Comparison of ENCODE assay signal across 8 mouse cellular contexts in the genomic region with DNA sequence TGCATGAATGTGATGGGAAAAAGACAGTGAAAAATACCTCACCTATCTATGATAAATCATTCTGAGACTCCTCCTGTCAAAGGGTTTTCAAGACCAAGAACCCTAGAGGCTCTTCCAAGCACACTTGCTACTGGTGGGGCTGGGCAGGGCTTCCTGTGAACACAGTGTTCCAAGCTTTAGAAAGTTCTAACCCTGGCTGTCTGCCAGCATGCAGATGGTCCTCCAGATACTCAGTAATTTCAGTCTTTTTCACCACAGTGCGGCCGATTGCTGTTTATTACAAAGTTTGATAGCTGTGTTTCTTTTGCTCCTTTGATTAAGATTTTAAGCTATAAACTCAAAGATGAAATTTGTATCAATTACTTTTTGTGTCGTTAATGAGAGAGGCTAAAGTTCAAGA.
A peak's percentile ranks its signal among the peaks of the same experiment; 100 is the strongest.
DNase-seq lines count a peak whose midpoint lies in the region; ATAC-seq lines count a peak whose summit lies in the region.

No protein-coding gene starts in this region.

- WGBS in midbrain, embryonic 14.5 days, result 78% methylated on average over 3 of the region's 3 CpGs
- WGBS in midbrain, embryonic 15.5 days, result 77% methylated on average over 3 of the region's 3 CpGs
- 41% methylated on average over 3 of the region's 3 CpGs for WGBS in kidney, embryonic 16.5 days
- whole genome bisulfite sequencing in lung, embryonic 16.5 days, result 16% methylated on average over 3 of the region's 3 CpGs

- no peak overlapping the region for H3K9ac ChIP-seq in midbrain, embryonic 14.5 days (replicated peaks; ENCODE audit: low read length)
- no peak overlapping the region for H3K9ac ChIP-seq in midbrain, embryonic 15.5 days
- no peak overlapping the region for H3K9ac ChIP-seq in kidney, embryonic 16.5 days (replicated peaks; ENCODE audit: low read length)
- H3K9ac ChIP-seq in lung, embryonic 16.5 days (ENCODE audit: low read length), result no peak overlapping the region

- no peaks in the 10 kb centered on the region for H3K4me1 ChIP-seq in midbrain, embryonic 14.5 days (ENCODE audit: control insufficient read depth, insufficient read depth, low read length)
- H3K4me1 ChIP-seq in midbrain, embryonic 15.5 days, result peaks cover 6% of the 10 kb centered on the region; the same call in 1 of the 2 replicates
- H3K4me1 ChIP-seq in kidney, embryonic 16.5 days (ENCODE audit: insufficient read depth, low read length), result peaks cover 11% of the 10 kb centered on the region
- peaks cover 20% of the 10 kb centered on the region for H3K4me1 ChIP-seq in lung, embryonic 16.5 days (replicated peaks; ENCODE audit: control insufficient read depth, insufficient read depth, low read length)

- ATAC-seq in midbrain, embryonic 14.5 days (ENCODE audit: low FRiP score, low TSS enrichment), result no peak
- no peak for ATAC-seq in midbrain, embryonic 15.5 days (replicated peaks)
- peak; percentile 62; the same call in 1 of the 2 replicates for ATAC-seq in kidney, embryonic 16.5 days (ENCODE audit: low FRiP score, low TSS enrichment)
- peak; percentile 83 for ATAC-seq in lung, embryonic 16.5 days (ENCODE audit: low read depth)
- ATAC-seq in granulocyte monocyte progenitor cell, adult 5-6 weeks (replicated peaks; ENCODE audit: poor library complexity, severe bottlenecking), result no peak

- no peak overlapping the region for H3K4me2 ChIP-seq in midbrain, embryonic 14.5 days (ENCODE audit: low read length)
- no peak overlapping the region for H3K4me2 ChIP-seq in midbrain, embryonic 15.5 days
- H3K4me2 ChIP-seq in kidney, embryonic 16.5 days (replicated peaks; ENCODE audit: low read depth, low read length), result no peak overlapping the region
- H3K4me2 ChIP-seq in lung, embryonic 16.5 days (ENCODE audit: low read depth, low read length), result 0 out of 2 replicates have a peak overlapping the region, but pooled peaks have one; percentile 2

- H3K9me3 ChIP-seq in midbrain, embryonic 14.5 days (ENCODE audit: control insufficient read depth, low read length), result no peaks in the 10 kb centered on the region
- no peaks in the 10 kb centered on the region for H3K9me3 ChIP-seq in midbrain, embryonic 15.5 days
- peaks cover 4% of the 10 kb centered on the region; the same call in 1 of the 2 replicates for H3K9me3 ChIP-seq in kidney, embryonic 16.5 days (ENCODE audit: low read length)
- H3K9me3 ChIP-seq in lung, embryonic 16.5 days (ENCODE audit: control insufficient read depth, low read length), result no peaks in the 10 kb centered on the region

- no peaks in the 10 kb centered on the region for H3K36me3 ChIP-seq in midbrain, embryonic 14.5 days (ENCODE audit: control insufficient read depth, insufficient read depth, low read length)
- H3K36me3 ChIP-seq in midbrain, embryonic 15.5 days (replicated peaks), result no peaks in the 10 kb centered on the region
- H3K36me3 ChIP-seq in kidney, embryonic 16.5 days (ENCODE audit: insufficient read depth, low read length), result no peaks in the 10 kb centered on the region
- no peaks in the 10 kb centered on the region for H3K36me3 ChIP-seq in lung, embryonic 16.5 days (ENCODE audit: control insufficient read depth, insufficient read depth, low read length)

- peak; percentile 55 for DNase-seq in midbrain, embryonic 14.5 days
- peak; percentile 47 for DNase-seq in adrenal gland, adult 8-10 months
- DNase-seq in gastrocnemius, postnatal 10 days, result peak; percentile 60
- DNase-seq in urinary bladder, postnatal 10 days (ENCODE audit: low spot score), result no peak

- no peaks in the 10 kb centered on the region for H3K27me3 ChIP-seq in midbrain, embryonic 14.5 days (ENCODE audit: control insufficient read depth, insufficient read depth, low read length)
- no peaks in the 10 kb centered on the region for H3K27me3 ChIP-seq in midbrain, embryonic 15.5 days (replicated peaks)
- H3K27me3 ChIP-seq in kidney, embryonic 16.5 days (ENCODE audit: insufficient read depth, low read length), result no peaks in the 10 kb centered on the region
- no peaks in the 10 kb centered on the region for H3K27me3 ChIP-seq in lung, embryonic 16.5 days (ENCODE audit: control insufficient read depth, insufficient read depth, low read depth, low read length)

- no peak overlapping the region for H3K27ac ChIP-seq in midbrain, embryonic 14.5 days (replicated peaks; ENCODE audit: low read depth, low read length)
- H3K27ac ChIP-seq in midbrain, embryonic 15.5 days, result no peak overlapping the region
- no peak overlapping the region for H3K27ac ChIP-seq in kidney, embryonic 16.5 days (ENCODE audit: low read length)
- peak overlapping the region; percentile 56; the same call in 1 of the 2 replicates for H3K27ac ChIP-seq in lung, embryonic 16.5 days (ENCODE audit: low read length)

- no peak overlapping the region for H3K4me3 ChIP-seq in midbrain, embryonic 14.5 days (replicated peaks; ENCODE audit: low read depth, low read length)
- H3K4me3 ChIP-seq in midbrain, embryonic 15.5 days, result no peak overlapping the region
- H3K4me3 ChIP-seq in kidney, embryonic 16.5 days (ENCODE audit: low read length), result no peak overlapping the region
- no peak overlapping the region for H3K4me3 ChIP-seq in lung, embryonic 16.5 days (ENCODE audit: low read length)

Comparison
In these comparisons a context has a peak if more than half of its experiments do, and no peak if none do; other contexts are left out.
1. ATAC-seq: peak in kidney, embryonic 16.5 days (single experiment) and lung, embryonic 16.5 days (single experiment); none in midbrain, embryonic 14.5 days (single experiment), midbrain, embryonic 15.5 days (single experiment) and granulocyte monocyte progenitor cell, adult 5-6 weeks (single experiment).